Mouse (Mus musculus) frontal cortex, postnatal 14 days (tissue): Measurements from ENCODE around the gene Bcl2l13.
"Not testable (repeated sequence)": the region's sequence is repeated elsewhere in the genome, so short reads cannot be mapped to it uniquely, and the experiment has no call there.

Experiments used
- DNase-seq, 2 experiments: peaks; one replicate each; pipeline ENCODE4 v3.0.0; 2022; ENCODE audit warnings: low spot score in 2 of 2

Bcl2l13 gene

GRCm38 (mm10) chr6:120830866-120831608 is 5.0 kb upstream of the Bcl2l13 start:
- no peak for DNase-seq

- DNase-seq: no peak
Measured at GRCm38 (mm10) chr6:120832097-120832496, 3.9 kb upstream of the Bcl2l13 start.

GRCm38 (mm10) chr6:120834766-120835321 is 1.2 kb upstream of the Bcl2l13 start:
- DNase-seq: no peak

GRCm38 (mm10) chr6:120836389-120837151 is 558 bp downstream of the Bcl2l13 start:
- no peak for DNase-seq

- no peak for DNase-seq
Measured at GRCm38 (mm10) chr6:120837152-120837530, 1.1 kb downstream of the Bcl2l13 start.

GRCm38 (mm10) chr6:120840258-120840657 is 4.2 kb downstream of the Bcl2l13 start:
- DNase-seq: no peak

GRCm38 (mm10) chr6:120841754-120842153 is 5.7 kb downstream of the Bcl2l13 start:
- no peak for DNase-seq

GRCm38 (mm10) chr6:120850720-120851119 is 14.7 kb downstream of the Bcl2l13 start:
- DNase-seq: not testable (repeated sequence)

GRCm38 (mm10) chr6:120854413-120854812 is 18.4 kb downstream of the Bcl2l13 start:
- no peak for DNase-seq

GRCm38 (mm10) chr6:120858217-120858711 is 22.3 kb downstream of the Bcl2l13 start:
- peak; percentile 24 to 31 for DNase-seq

- no peak for DNase-seq
Measured at GRCm38 (mm10) chr6:120860079-120860478, 24.1 kb downstream of the Bcl2l13 start.

GRCm38 (mm10) chr6:120866051-120866814 is 30.2 kb downstream of the Bcl2l13 start:
- DNase-seq: no peak

- no peak for DNase-seq
Measured at GRCm38 (mm10) chr6:120868824-120869223, 32.8 kb downstream of the Bcl2l13 start.

GRCm38 (mm10) chr6:120871286-120871685 is 35.3 kb downstream of the Bcl2l13 start:
- no peak for DNase-seq

GRCm38 (mm10) chr6:120873874-120874273 is 37.9 kb downstream of the Bcl2l13 start:
- DNase-seq: no peak

- no peak for DNase-seq
Measured at GRCm38 (mm10) chr6:120879046-120879445, 43.0 kb downstream of the Bcl2l13 start.

GRCm38 (mm10) chr6:120884436-120884835 is 48.4 kb downstream of the Bcl2l13 start:
- DNase-seq: no peak

GRCm38 (mm10) chr6:120886696-120887095 is 50.7 kb downstream of the Bcl2l13 start:
- DNase-seq: no peak

GRCm38 (mm10) chr6:120894089-120894488 is 58.1 kb downstream of the Bcl2l13 start:
- no peak for DNase-seq

GRCm38 (mm10) chr6:120894524-120894923 is 58.5 kb downstream of the Bcl2l13 start:
- no peak for DNase-seq

GRCm38 (mm10) chr6:120898188-120898833 is 62.3 kb downstream of the Bcl2l13 start:
- no peak for DNase-seq
